Mouse (Mus musculus) layer of hippocampus, adult 18-20 months (tissue): Measurements from ENCODE around the gene Cst7. TPM values are rescaled to one million over a fixed set of nuclear protein-coding genes. Genes with fewer than 3 reads are reported as not detected.

Experiments used
- DNase-seq, 2 experiments: peaks; one replicate each; pipeline ENCODE4 v3.0.0; 2022; ENCODE audit warnings: low spot score in 2 of 2
- total RNA-seq, 2 experiments: library from RNA; stranded (reverse); gene quantifications; 2 replicates each; pipeline ENCODE4 v1.2.3; 2021

Cst7 gene
- total RNA-seq, 2 experiments from 2014 or later: 0.77 TPM; not detected in 1

DNA sequence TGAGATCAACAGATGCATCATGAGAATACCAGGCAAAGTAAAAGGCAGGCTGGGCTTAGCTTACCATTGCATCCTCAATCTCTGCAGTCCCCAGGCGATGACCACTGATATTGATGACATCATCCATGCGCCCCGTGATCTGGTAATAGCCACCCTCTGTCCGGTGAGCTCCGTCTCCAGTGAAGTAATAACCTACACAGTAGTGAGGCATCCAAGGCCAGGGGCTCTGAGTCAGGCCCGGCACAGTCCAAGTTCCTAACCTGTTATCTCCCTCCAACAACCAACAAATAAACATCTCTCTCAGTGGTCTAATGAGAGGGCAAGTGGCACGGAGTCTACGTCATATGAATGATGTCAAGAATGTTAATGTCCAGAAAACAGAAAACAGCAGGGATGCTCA is 54.7 kb downstream of the Cst7 start:
- DNase-seq: no peak

DNA sequence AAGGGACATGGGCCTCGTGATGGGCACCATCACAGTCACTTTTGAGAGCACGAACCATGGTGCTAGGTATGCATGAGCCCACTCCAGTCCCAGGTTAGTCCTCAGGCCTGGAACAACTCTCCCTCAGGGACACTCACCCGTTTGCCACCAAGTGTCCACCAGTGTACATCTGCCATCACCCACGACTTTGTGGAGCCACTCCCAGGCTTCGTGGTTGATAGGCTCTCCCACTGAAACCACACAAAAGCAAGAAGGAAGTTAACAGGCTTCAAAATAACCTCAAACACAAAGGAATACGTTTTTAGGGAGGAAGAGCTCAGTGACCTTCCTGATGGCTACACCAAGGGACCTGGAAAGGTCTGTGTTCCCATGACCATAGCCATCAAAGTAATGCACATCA is 56.9 kb downstream of the Cst7 start:
- no peak for DNase-seq

Other genes starting within 250 kb of the Cst7 start
- not detected for gene Gm10130, start 246.7 kb upstream of the Cst7 start, total RNA-seq
- gene 3300002I08Rik, start 207.7 kb upstream of the Cst7 start, total RNA-seq: 1 to 10 TPM; 7.5 to 9.6 TPM
- 1 to 10 TPM; 7.9 to 9.4 TPM for gene Zfp442, start 118.9 kb upstream of the Cst7 start, total RNA-seq
- under 1 TPM; 0.25 to 0.67 TPM for gene Zfp345, start 85.3 kb upstream of the Cst7 start, total RNA-seq
- gene Apmap, start 38.2 kb downstream of the Cst7 start, total RNA-seq: 10 to 100 TPM; 52.6 to 53.3 TPM
- gene Acss1, start 98.1 kb downstream of the Cst7 start, total RNA-seq: 10 to 100 TPM; 23.7 to 25.7 TPM
- not detected for gene Vsx1, start 118.9 kb downstream of the Cst7 start, total RNA-seq
- 10 to 100 TPM; 68.1 to 69.5 TPM for gene Entpd6, start 178.6 kb downstream of the Cst7 start, total RNA-seq
- 100 to 1,000 TPM; 210 to 214 TPM for gene Pygb, start 216.3 kb downstream of the Cst7 start, total RNA-seq